Mouse (Mus musculus): Measurements from ENCODE around the gene Fndc7. TPM values are rescaled to one million over a fixed set of nuclear protein-coding genes. Genes with fewer than 3 reads are reported as not detected.

Fndc7 gene
- total RNA-seq, 2 experiments from 2014 or later = 0.05 TPM; not detected in 1

DNA sequence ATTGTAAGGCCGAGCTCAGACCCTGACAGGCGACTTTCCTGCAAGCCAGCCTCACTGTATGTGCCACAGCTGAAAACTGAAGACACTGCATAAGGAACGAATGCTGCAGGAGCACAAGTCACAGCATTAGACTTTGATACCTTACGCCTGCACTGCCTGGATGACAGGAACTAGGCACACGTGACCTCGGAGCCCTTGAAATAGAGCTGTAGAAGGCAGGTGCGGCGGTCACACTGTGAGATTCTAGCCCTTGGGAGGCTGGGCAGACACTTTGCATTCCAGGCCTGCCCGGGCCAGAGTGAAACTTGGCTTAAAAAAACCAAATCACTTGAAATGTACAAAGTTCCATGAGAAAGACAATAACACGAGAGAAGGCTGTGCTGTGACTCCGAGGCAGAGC is 59.3 kb downstream of the Fndc7 start:
- intact Hi-C loops (cut with DNase I) = no loop called here
- DNase-seq (ENCODE audit: low spot score) = no peak

DNA sequence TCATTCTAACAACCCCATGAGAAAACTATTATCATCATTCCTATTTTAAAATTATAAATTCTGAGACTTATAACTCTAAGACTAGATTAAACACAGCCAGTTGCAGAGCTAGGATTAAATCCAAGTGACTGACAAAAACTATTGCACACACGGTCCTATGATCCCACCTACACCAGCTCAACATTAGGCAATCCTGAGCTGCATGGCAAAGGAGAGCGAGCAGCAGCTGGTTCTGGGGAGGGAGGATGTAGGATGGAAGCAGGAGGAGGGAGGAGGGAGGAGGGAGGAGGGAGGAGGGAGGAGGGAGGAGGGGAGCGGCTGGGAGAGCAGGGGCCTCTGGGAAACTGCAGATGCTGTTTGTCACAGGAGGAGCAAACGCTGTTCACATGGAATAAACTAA is 74.2 kb downstream of the Fndc7 start:
- intact Hi-C loops (cut with DNase I) = no loop called here
- DNase-seq (ENCODE audit: low spot score) = no peak

DNA sequence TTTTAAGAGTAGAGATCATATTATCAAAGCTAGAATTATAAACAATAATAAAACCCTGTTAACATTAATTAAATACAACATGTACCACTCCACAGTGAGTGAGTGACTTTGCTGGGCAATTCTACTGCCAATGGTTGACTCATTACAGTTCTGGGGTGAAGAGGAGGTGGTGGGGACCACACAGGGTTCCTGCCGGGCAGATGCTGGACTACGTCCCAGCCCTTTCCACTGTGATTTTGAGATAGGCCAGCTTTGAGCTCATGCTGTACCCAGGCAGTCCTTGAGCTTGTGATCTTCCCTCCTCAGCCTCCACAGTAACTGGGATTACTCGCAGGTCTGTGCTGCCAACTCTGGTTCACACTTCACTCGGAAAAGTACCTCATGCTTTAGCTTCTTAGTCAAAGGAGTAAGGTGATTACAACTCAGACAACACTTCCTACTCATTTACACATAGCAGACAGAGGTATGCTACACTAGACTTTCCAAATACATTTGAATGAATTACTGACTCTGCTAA is 79.0 kb downstream of the Fndc7 start:
- intact Hi-C loops (cut with DNase I) = no loop called here
- DNase-seq (ENCODE audit: low spot score) = no peak

DNA sequence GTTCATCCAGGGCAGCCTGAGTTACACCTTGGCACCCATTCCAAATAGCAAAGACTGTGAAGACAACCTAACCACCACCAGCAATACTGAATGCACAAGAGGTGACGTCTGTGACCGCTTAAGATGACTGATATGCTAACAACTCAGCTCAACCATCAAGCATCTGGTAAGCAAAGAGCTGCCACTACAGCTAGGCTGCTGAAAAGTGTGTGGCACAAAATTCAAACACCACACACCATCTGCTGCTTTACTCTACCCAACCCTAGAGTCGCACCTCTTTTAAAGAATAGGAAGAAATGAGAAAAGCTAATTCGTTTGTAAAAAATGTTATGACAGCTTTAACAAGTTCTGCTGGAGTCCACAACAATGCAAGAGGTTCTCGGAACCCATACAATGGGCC is 84.2 kb downstream of the Fndc7 start:
- intact Hi-C loops (cut with DNase I) = no loop called here
- DNase-seq (ENCODE audit: low spot score) = no peak

Other genes with a start within 250 kb of the Fndc7 start
- 10 to 100 TPM; 38.4 to 43.1 TPM for gene Clcc1, start 236.1 kb downstream of the Fndc7 start, total RNA-seq (2021)
- 1 to 10 TPM; 2.1 to 2.5 TPM for gene Gpsm2, start 167.7 kb downstream of the Fndc7 start, total RNA-seq (2021)
- not detected for gene Aknad1, start 150.3 kb downstream of the Fndc7 start, total RNA-seq (2021)
- gene Stxbp3, start 49.5 kb downstream of the Fndc7 start, total RNA-seq (2021) = 10 to 100 TPM; 23.4 to 23.9 TPM
- 10 to 100 TPM; 18.8 to 20.6 TPM for gene Prpf38b, start 21.7 kb upstream of the Fndc7 start, total RNA-seq (2021)
- not detected for gene Henmt1, start 49.9 kb upstream of the Fndc7 start, total RNA-seq (2021)
- gene Gm9857, start 50.4 kb upstream of the Fndc7 start, total RNA-seq (2021) = not detected
- gene Fam102b, start 137.6 kb upstream of the Fndc7 start, total RNA-seq (2021) = 10 to 100 TPM; 10.8 to 13.5 TPM
- gene Slc25a54, start 190.5 kb upstream of the Fndc7 start, total RNA-seq (2021) = not detected
- gene Slc25a24, start 233.1 kb upstream of the Fndc7 start, total RNA-seq (2021) = 1 to 10 TPM; 6.1 to 6.7 TPM